Mouse (Mus musculus) MEL (cell line): ENCODE measurements around the gene Adamts7. TPM values are rescaled to one million over a fixed set of nuclear protein-coding genes. Genes with fewer than 3 reads are reported as not detected.

Source experiments
- DNase-seq: peaks from one replicate; pipeline ENCODE4 v3.0.0; 2011; ENCODE audit warnings: low read depth, low spot score
- H3K27ac ChIP-seq: 2 replicates; pipeline ENCODE4 v1.5.1; 2012; ENCODE audit warnings: low read depth, mild to moderate bottlenecking, control low read depth, low read length, moderate library complexity; ENCODE audit not compliant: control insufficient read depth
- H3K27me3 ChIP-seq, 2 experiments: fragments of 150-350 bp in 1 of 2; sonication (generic) in 1 of 2; 2 replicates each; pipeline ENCODE4 v1.6.1; 2012; ENCODE audit warnings: low read length in 2 of 2, mild to moderate bottlenecking in 2 of 2, improper control_type of control experiment in 1 of 2, moderate library complexity in 1 of 2; ENCODE audit not compliant: insufficient read depth in 2 of 2, control insufficient read depth in 1 of 2
- H3K36me3 ChIP-seq, 2 experiments: 2 replicates each; pipeline ENCODE4 v1.6.1; 2012 to 2014; ENCODE audit warnings: low read length in 2 of 2, improper control_type of control experiment in 1 of 2, inconsistent platforms in 1 of 2, mild to moderate bottlenecking in 1 of 2; ENCODE audit not compliant: insufficient read depth in 2 of 2, control insufficient read depth in 1 of 2
- H3K4me1 ChIP-seq, 2 experiments: fragments of 150-350 bp in 1 of 2; sonication (generic) in 1 of 2; 2 replicates each; pipeline ENCODE4 v1.6.1; 2012; ENCODE audit warnings: low read length in 2 of 2, improper control_type of control experiment in 1 of 2, mild to moderate bottlenecking in 1 of 2; ENCODE audit not compliant: insufficient read depth in 2 of 2, control insufficient read depth in 1 of 2
- H3K4me3 ChIP-seq, 2 experiments: fragments of 150-350 bp in 1 of 2; sonication (generic) in 1 of 2; 2 replicates each; pipeline ENCODE4 v1.5.1; 2012; ENCODE audit warnings: low read depth in 2 of 2, low read length in 2 of 2, mild to moderate bottlenecking in 2 of 2, moderate library complexity in 2 of 2, control low read depth in 1 of 2, improper control_type of control experiment in 1 of 2; ENCODE audit not compliant: control insufficient read depth in 1 of 2, insufficient read depth in 1 of 2
- H3K79me2 ChIP-seq: 2 replicates; pipeline ENCODE4 v1.6.1; 2012; ENCODE audit warnings: mild to moderate bottlenecking, low read length, moderate library complexity; ENCODE audit not compliant: control insufficient read depth, poor library complexity, insufficient read depth
- H3K9ac ChIP-seq: 2 replicates; pipeline ENCODE4 v1.6.1; 2012; ENCODE audit warnings: low read depth, mild to moderate bottlenecking, control low read depth, low read length, moderate library complexity; ENCODE audit not compliant: control insufficient read depth, poor library complexity, severe bottlenecking
- H3K9me3 ChIP-seq: fragments of 150-350 bp; sonication (generic); replicated peaks from 2 replicates; pipeline ENCODE4 v1.6.1; 2012; ENCODE audit warnings: mild to moderate bottlenecking, low read length, improper control_type of control experiment, moderate library complexity; ENCODE audit not compliant: insufficient read depth
- CHD1 ChIP-seq: IDR thresholded peaks from 2 replicates; pipeline ENCODE4 v1.6.1; 2012; ENCODE audit warnings: low read depth, mild to moderate bottlenecking, inconsistent platforms, low read length, improper control_type of control experiment
- CHD2 ChIP-seq: IDR thresholded peaks from 2 replicates; pipeline ENCODE4 v1.6.1; 2011; ENCODE audit warnings: low read length, improper control_type of control experiment
- CTCF ChIP-seq, 3 experiments: IDR thresholded peaks in 2 of 3; conservative IDR thresholded peaks in 1 of 3; 2 replicates each; pipeline ENCODE4 v1.5.1; 2011 to 2012; ENCODE audit warnings: low read length in 3 of 3, low read depth in 2 of 3, mild to moderate bottlenecking in 2 of 3, improper control_type of control experiment in 1 of 3, inconsistent platforms in 1 of 3, mixed read lengths in 1 of 3, moderate library complexity in 1 of 3; ENCODE audit not compliant: control insufficient read depth in 1 of 3, insufficient read depth in 1 of 3, poor library complexity in 1 of 3, severe bottlenecking in 1 of 3
- ELF1 ChIP-seq: IDR thresholded peaks from 2 replicates; pipeline ENCODE4 v1.6.1; 2014; ENCODE audit warnings: low read depth, mild to moderate bottlenecking, inconsistent platforms, low read length, improper control_type of control experiment, moderate library complexity
- EP300 ChIP-seq, 2 experiments: IDR thresholded peaks; 2 replicates each; pipeline ENCODE4 v1.6.1; 2011; ENCODE audit warnings: improper control_type of control experiment in 2 of 2, low read length in 2 of 2, low read depth in 1 of 2, mild to moderate bottlenecking in 1 of 2
- ETS1 ChIP-seq: IDR thresholded peaks from 2 replicates; pipeline ENCODE4 v1.6.1; 2012; ENCODE audit warnings: low read depth, mild to moderate bottlenecking, inconsistent platforms, low read length, improper control_type of control experiment, moderate library complexity
- GABPA ChIP-seq: IDR thresholded peaks from 2 replicates; pipeline ENCODE4 v1.6.1; 2012; ENCODE audit warnings: low read depth, mild to moderate bottlenecking, inconsistent platforms, low read length, improper control_type of control experiment, moderate library complexity
- GATA1 ChIP-seq: IDR thresholded peaks from 2 replicates; pipeline ENCODE4 v1.6.1; 2011; ENCODE audit warnings: low read depth, low read length, improper control_type of control experiment
- HCFC1 ChIP-seq: IDR thresholded peaks from 2 replicates; pipeline ENCODE4 v1.6.1; 2012; ENCODE audit warnings: low read depth, mild to moderate bottlenecking, inconsistent platforms, low read length, improper control_type of control experiment, moderate library complexity
- JUND ChIP-seq: IDR thresholded peaks from 2 replicates; pipeline ENCODE4 v1.6.1; 2011; ENCODE audit warnings: low read depth, mild to moderate bottlenecking, improper control_type of control experiment, low read length
- MAFK ChIP-seq: IDR thresholded peaks from 2 replicates; pipeline ENCODE4 v1.6.1; 2011; ENCODE audit warnings: low read depth, mild to moderate bottlenecking, low read length, improper control_type of control experiment, borderline replicate concordance
- MAX ChIP-seq: IDR thresholded peaks from 2 replicates; pipeline ENCODE4 v1.6.1; 2011; ENCODE audit warnings: low read length, improper control_type of control experiment
- MEF2A ChIP-seq: IDR thresholded peaks from 2 replicates; pipeline ENCODE4 v1.6.1; 2014; ENCODE audit warnings: low read depth, mild to moderate bottlenecking, inconsistent platforms, low read length, improper control_type of control experiment; ENCODE audit not compliant: poor library complexity, insufficient replicate concordance, severe bottlenecking; ENCODE audit errors: extremely low read depth
- POLR2A ChIP-seq, 2 experiments: IDR thresholded peaks; 2 replicates each; pipeline ENCODE4 v1.6.1; 2011 to 2012; ENCODE audit warnings: low read length in 2 of 2, mild to moderate bottlenecking in 2 of 2, control low read depth in 1 of 2, improper control_type of control experiment in 1 of 2, low read depth in 1 of 2, moderate library complexity in 1 of 2; ENCODE audit not compliant: control insufficient read depth in 1 of 2, insufficient read depth in 1 of 2, poor library complexity in 1 of 2
- POLR2AphosphoS5 ChIP-seq: IDR thresholded peaks from 2 replicates; pipeline ENCODE4 v1.6.1; 2012; ENCODE audit warnings: low read depth, borderline replicate concordance, mild to moderate bottlenecking, inconsistent platforms, low read length, moderate library complexity, mixed read lengths
- RAD21 ChIP-seq: IDR thresholded peaks from 2 replicates; pipeline ENCODE4 v1.6.1; 2011; ENCODE audit warnings: mild to moderate bottlenecking, low read depth, low read length, improper control_type of control experiment
- SMC3 ChIP-seq: IDR thresholded peaks from 2 replicates; pipeline ENCODE4 v1.6.1; 2011; ENCODE audit warnings: low read depth, low read length, improper control_type of control experiment
- TAL1 ChIP-seq: IDR thresholded peaks from 2 replicates; pipeline ENCODE4 v1.6.1; 2012; ENCODE audit warnings: mild to moderate bottlenecking, inconsistent platforms, low read length, moderate library complexity, mixed read lengths
- TBP ChIP-seq: IDR thresholded peaks from 2 replicates; pipeline ENCODE4 v1.8.0; 2011; ENCODE audit warnings: low read depth, low read length, improper control_type of control experiment
- TCF12 ChIP-seq: IDR thresholded peaks from 2 replicates; pipeline ENCODE4 v1.6.1; 2014; ENCODE audit warnings: low read depth, mild to moderate bottlenecking, inconsistent platforms, low read length, improper control_type of control experiment, moderate library complexity
- UBTF ChIP-seq: IDR thresholded peaks from 2 replicates; pipeline ENCODE4 v1.6.1; 2012; ENCODE audit warnings: low read depth, mild to moderate bottlenecking, inconsistent platforms, low read length, improper control_type of control experiment, moderate library complexity, borderline replicate concordance; ENCODE audit not compliant: insufficient read depth
- USF1 ChIP-seq: IDR thresholded peaks from 2 replicates; pipeline ENCODE4 v1.6.1; 2014; ENCODE audit warnings: low read depth, mild to moderate bottlenecking, inconsistent platforms, low read length, improper control_type of control experiment, moderate library complexity
- ZC3H11A ChIP-seq: IDR thresholded peaks from 2 replicates; pipeline ENCODE4 v1.6.1; 2012; ENCODE audit warnings: low read depth, mild to moderate bottlenecking, inconsistent platforms, low read length, improper control_type of control experiment
- ZKSCAN1 ChIP-seq: IDR thresholded peaks from 2 replicates; pipeline ENCODE4 v1.6.1; 2012; ENCODE audit warnings: low read depth, mild to moderate bottlenecking, inconsistent platforms, low read length, improper control_type of control experiment, moderate library complexity
- ZMIZ1 ChIP-seq: IDR thresholded peaks from 2 replicates; pipeline ENCODE4 v1.6.1; 2012; ENCODE audit warnings: low read depth, mild to moderate bottlenecking, inconsistent platforms, low read length, improper control_type of control experiment, moderate library complexity
- ZNF384 ChIP-seq: IDR thresholded peaks from 2 replicates; pipeline ENCODE4 v1.6.1; 2012; ENCODE audit warnings: low read depth, mild to moderate bottlenecking, inconsistent platforms, low read length, improper control_type of control experiment
- polyA plus RNA-seq, 2 experiments: library from polyadenylated mRNA; stranded (reverse) in 1 of 2; unstranded in 1 of 2; fragments of >175 nt in 1 of 2; fragments of >200 nt in 1 of 2; gene quantifications; 2 replicates each; pipeline versions ENCODE4 v1.2.1 to v1.2.4; 2012; ENCODE audit warnings: low replicate concordance in 2 of 2, low read depth in 1 of 2; ENCODE audit not compliant: insufficient read length in 2 of 2, insufficient read depth in 1 of 2, missing spikeins in 1 of 2
- total RNA-seq: library from RNA; depleted of rRNA; stranded (reverse); fragments of 300-350 nt; gene quantifications from 2 replicates; pipeline ENCODE4 v1.2.3, GENCODE M21; 2012

The Adamts7 gene
- total and polyA plus RNA-seq, 3 experiments = 0.03 TPM; not detected in 2

DNA sequence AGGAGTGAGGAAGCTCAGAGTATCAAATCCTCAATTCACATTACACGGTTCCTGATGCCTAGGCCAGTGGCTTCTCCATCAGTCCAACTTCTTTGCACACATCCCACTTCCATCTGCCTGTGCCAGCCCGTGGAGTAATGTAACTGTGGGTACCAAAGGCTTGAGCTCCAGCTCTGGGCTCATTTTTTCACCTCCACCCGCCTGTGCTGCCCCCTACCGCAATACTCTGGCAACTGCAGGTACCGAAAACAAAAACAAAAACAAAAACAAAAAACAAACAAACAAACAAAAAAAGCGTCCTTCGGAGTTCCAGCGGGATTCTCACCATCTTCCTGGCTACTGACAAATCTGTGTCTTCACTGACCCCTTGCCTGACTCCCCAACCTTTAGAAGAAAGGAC is 27.4 kb upstream of the Adamts7 start:
- TF ChIP-seq JUND (no peak), CTCF (IDR thresholded peaks at IDR 0.05 in 2 of 3, conservative IDR thresholded peaks at IDR 0.05 in 1 of 3; ENCODE audit: control insufficient read depth in 1 of 3, insufficient read depth in 1 of 3, low read depth in 2 of 3, low read length in 3 of 3, poor library complexity in 1 of 3, severe bottlenecking in 1 of 3) (peak; percentile 9 to 10 (median 10); a peak in 2 of 6 replicates)
- no peak overlapping the region for H3K27ac ChIP-seq
- no peaks in the 10 kb centered on the region for H3K79me2 ChIP-seq
- no peaks in the 10 kb centered on the region for H3K36me3 ChIP-seq
- DNase-seq = no peak
- H3K4me1 ChIP-seq = no peaks in the 10 kb centered on the region
- H3K9ac ChIP-seq = no peak overlapping the region
- no peaks in the 10 kb centered on the region for H3K27me3 ChIP-seq
- H3K4me3 ChIP-seq = no peak overlapping the region
- no peaks in the 10 kb centered on the region for H3K9me3 ChIP-seq

DNA sequence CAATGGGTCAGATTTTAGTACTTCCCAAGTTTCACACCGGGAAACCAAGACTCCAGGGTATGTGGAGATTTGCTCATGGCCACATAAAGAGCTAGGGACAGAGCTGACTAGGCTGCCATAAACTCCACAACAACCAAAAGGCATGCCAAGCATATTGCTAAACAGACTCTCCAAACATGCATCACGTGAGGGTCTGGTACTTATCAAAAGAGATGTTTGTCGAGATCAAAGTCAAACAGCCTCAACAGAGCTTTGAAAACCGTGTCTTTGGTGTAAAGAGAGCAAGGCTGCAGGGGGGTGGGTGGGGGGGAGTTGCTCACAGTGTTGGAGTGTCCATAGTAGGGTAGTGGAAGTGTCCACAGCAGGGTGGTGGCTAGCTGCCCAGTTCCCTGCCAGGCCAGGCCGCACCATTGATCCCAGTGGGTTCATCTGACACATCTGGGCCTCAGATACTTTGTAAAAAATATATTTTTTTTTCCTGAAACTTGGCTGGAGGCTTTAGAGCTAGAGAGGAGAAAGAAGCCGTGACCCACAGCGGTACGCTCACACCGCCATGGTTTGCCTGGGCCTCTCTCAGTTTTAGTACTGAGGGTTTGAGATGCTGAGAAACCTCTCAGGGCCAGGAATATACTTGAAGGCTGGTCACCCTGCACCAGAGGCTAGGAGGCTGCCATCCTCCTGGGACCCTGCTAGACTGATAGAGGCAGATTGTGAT is 26.7 kb upstream of the Adamts7 start:
- H3K4me3 ChIP-seq = no peak overlapping the region
- H3K9ac ChIP-seq = no peak overlapping the region
- no peak for DNase-seq
- H3K36me3 ChIP-seq = no peaks in the 10 kb centered on the region
- no peak overlapping the region for H3K27ac ChIP-seq
- H3K9me3 ChIP-seq = no peaks in the 10 kb centered on the region
- H3K4me1 ChIP-seq = no peaks in the 10 kb centered on the region
- TF ChIP-seq GATA1 = no peak
- no peak for TF ChIP-seq MAX
- no peak for TF ChIP-seq RAD21
- TF ChIP-seq HCFC1 = no peak
- no peak for TF ChIP-seq POLR2AphosphoS5
- no peak for TF ChIP-seq TBP
- no peak for TF ChIP-seq POLR2A (IDR thresholded peaks at IDR 0.05; ENCODE audit: control insufficient read depth in 1 of 2, insufficient read depth in 1 of 2, low read depth in 1 of 2, low read length in 2 of 2, poor library complexity in 1 of 2)
- no peak for TF ChIP-seq TCF12
- no peak for TF ChIP-seq EP300 (IDR thresholded peaks at IDR 0.05; ENCODE audit: low read depth in 1 of 2, low read length in 2 of 2)
- no peak for TF ChIP-seq GABPA
- no peak for TF ChIP-seq CHD2
- TF ChIP-seq SMC3 = no peak
- TF ChIP-seq ZKSCAN1 = no peak
- no peak for TF ChIP-seq CHD1
- H3K27me3 ChIP-seq = no peaks in the 10 kb centered on the region
- no peaks in the 10 kb centered on the region for H3K79me2 ChIP-seq

DNA sequence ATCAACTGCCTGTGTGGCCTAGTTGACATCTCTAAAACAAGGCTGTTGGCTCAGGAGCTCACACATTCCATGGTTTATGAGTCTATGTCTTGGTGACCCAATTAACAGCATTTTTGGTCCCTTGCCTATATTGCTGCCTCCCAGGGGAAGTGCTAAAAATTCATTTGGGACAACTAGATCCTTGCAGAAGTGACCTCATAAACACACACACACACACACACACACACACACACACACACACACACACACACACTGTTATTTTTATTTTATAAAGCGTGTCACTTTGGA is 26.2 kb upstream of the Adamts7 start:
- Histone ChIP-seq H3K36me3 (no peaks in the 10 kb centered on the region), H3K27me3 (no peaks in the 10 kb centered on the region), H3K4me1 (no peaks in the 10 kb centered on the region), H3K4me3 (no peak overlapping the region), H3K27ac (no peak overlapping the region), H3K9ac (no peak overlapping the region), H3K9me3 (no peaks in the 10 kb centered on the region), H3K79me2 (no peaks in the 10 kb centered on the region)
- DNase-seq = no peak
- TF ChIP-seq ZNF384 (no peak), MEF2A (no peak), ZKSCAN1 (no peak), CHD1 (no peak), TAL1 (no peak), ETS1 (no peak), ZC3H11A (no peak), TCF12 (no peak), CHD2 (no peak), UBTF (no peak), RAD21 (no peak), ZMIZ1 (no peak), MAFK (no peak), USF1 (no peak), JUND (no peak), EP300 (IDR thresholded peaks at IDR 0.05; ENCODE audit: low read depth in 1 of 2, low read length in 2 of 2) (no peak), HCFC1 (no peak), ELF1 (no peak)
